Mouse (Mus musculus): ENCODE data around the gene 1700092M07Rik.

DNA sequence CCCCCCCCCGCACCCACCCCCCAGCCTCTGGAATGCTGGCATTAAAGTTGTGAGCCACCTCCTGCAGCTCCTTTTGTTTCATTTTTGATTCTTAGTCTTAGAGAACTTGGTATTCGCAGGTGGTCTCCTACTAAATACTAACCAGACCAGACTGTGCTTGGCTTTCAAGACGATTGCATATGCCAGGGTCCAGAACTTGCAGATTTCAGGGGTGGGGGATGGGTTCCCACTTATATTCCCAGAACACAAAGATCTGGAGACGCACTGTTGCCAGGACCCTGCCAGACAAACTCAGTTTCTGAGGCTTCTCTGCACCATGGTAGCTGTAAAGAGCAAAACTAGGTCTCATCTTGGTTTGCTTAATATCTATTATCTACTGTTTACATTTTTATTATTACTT is 36.9 kb upstream of the 1700092M07Rik start:
- TF ChIP-seq EP300 (optimal IDR thresholded peaks at IDR 0.05) = no peak
- TF ChIP-seq CTCF (IDR thresholded peaks at IDR 0.05; ENCODE audit: low read depth) = no peak

All from stomach, postnatal 0 days (tissue).